Mouse (Mus musculus): ENCODE data around the gene Chml. TPM values are rescaled to one million over a fixed set of nuclear protein-coding genes. Genes with fewer than 3 reads are reported as not detected.

Chml gene
- polyA plus RNA-seq, 1 experiment from 2014 or later: 6.5 TPM

GRCm38 (mm10) chr1:175643496-175644265, 49.0 kb downstream of the Chml start:
- Histone ChIP-seq H3K27ac (no peak overlapping the region), H3K4me3 (replicated peaks) (no peak overlapping the region), H3K4me1 (no peaks in the 10 kb centered on the region), H3K9me3 (no peaks in the 10 kb centered on the region), H3K4me2 (no peak overlapping the region), H3K36me3 (replicated peaks) (no peaks in the 10 kb centered on the region), H3K27me3 (no peaks in the 10 kb centered on the region), H3K9ac (no peak overlapping the region)
- WGBS: 83% methylated on average over 5 of the region's 5 CpGs
- no peak for ATAC-seq (ENCODE audit: low FRiP score)

- Histone ChIP-seq H3K4me1 (no peaks in the 10 kb centered on the region; the same call in 1 of the 2 replicates), H3K9me3 (no peaks in the 10 kb centered on the region), H3K4me3 (replicated peaks) (no peak overlapping the region), H3K27ac (no peak overlapping the region), H3K4me2 (no peak overlapping the region), H3K9ac (no peak overlapping the region), H3K36me3 (replicated peaks) (no peaks in the 10 kb centered on the region), H3K27me3 (no peaks in the 10 kb centered on the region)
- 87% methylated on average over 6 of the region's 6 CpGs for WGBS
- no peak for ATAC-seq (ENCODE audit: low FRiP score)
Observed at GRCm38 (mm10) chr1:175640435-175641150, 52.1 kb downstream of the Chml start.

- Histone ChIP-seq H3K36me3 (replicated peaks) (no peaks in the 10 kb centered on the region), H3K27ac (no peak overlapping the region), H3K9ac (no peak overlapping the region), H3K9me3 (no peaks in the 10 kb centered on the region), H3K4me3 (replicated peaks) (no peak overlapping the region), H3K4me1 (no peaks in the 10 kb centered on the region; the same call in 1 of the 2 replicates), H3K27me3 (no peaks in the 10 kb centered on the region), H3K4me2 (no peak overlapping the region)
- 82% methylated on average over 7 of the region's 7 CpGs for WGBS
- no peak for ATAC-seq (ENCODE audit: low FRiP score)
Observed at GRCm38 (mm10) chr1:175639072-175639471, 53.6 kb downstream of the Chml start.

GRCm38 (mm10) chr1:175637677-175638076, 55.0 kb downstream of the Chml start:
- H3K27ac ChIP-seq: no peak overlapping the region

GRCm38 (mm10) chr1:175632470-175632869, 60.2 kb downstream of the Chml start:
- H3K27me3 ChIP-seq: no peaks in the 10 kb centered on the region
- H3K9me3 ChIP-seq: no peaks in the 10 kb centered on the region
- no peak for ATAC-seq (ENCODE audit: low FRiP score)
- no peak overlapping the region for H3K4me3 ChIP-seq (replicated peaks)
- no peak overlapping the region for H3K9ac ChIP-seq
- WGBS: 97% methylated on average over 14 of the region's 14 CpGs
- no peak overlapping the region for H3K27ac ChIP-seq
- H3K36me3 ChIP-seq (replicated peaks): no peaks in the 10 kb centered on the region
- no peaks in the 10 kb centered on the region; the same call in 1 of the 2 replicates for H3K4me1 ChIP-seq
- no peak overlapping the region for H3K4me2 ChIP-seq

More at GRCm38 (mm10) chr1:175637677-175638076, 55.0 kb downstream of the Chml start:
- H3K4me2 ChIP-seq: no peak overlapping the region
- H3K27me3 ChIP-seq: no peaks in the 10 kb centered on the region
- no peaks in the 10 kb centered on the region; the same call in 1 of the 2 replicates for H3K4me1 ChIP-seq
- H3K4me3 ChIP-seq (replicated peaks): no peak overlapping the region
- ATAC-seq (ENCODE audit: low FRiP score): no peak
- H3K9ac ChIP-seq: no peak overlapping the region
- no peaks in the 10 kb centered on the region for H3K36me3 ChIP-seq (replicated peaks)
- WGBS: 82% methylated on average over 7 of the region's 7 CpGs
- no peaks in the 10 kb centered on the region for H3K9me3 ChIP-seq

Other genes starting within 250 kb of the Chml start
- 6.6 and 7.2 TPM in 2 replicates for gene Rgs7, start 200.4 kb downstream of the Chml start, polyA plus RNA-seq (2016; fragmentation: Nextera tagmentation; extraction: Ambion mirVana)
- gene Kmo, start 72.5 kb downstream of the Chml start, polyA plus RNA-seq (2016; fragmentation: Nextera tagmentation; extraction: Ambion mirVana): 0.09 TPM in 1 of 2 replicates, not detected in the other
- 77.1 and 79.8 TPM in 2 replicates for gene Fh1, start 67.3 kb downstream of the Chml start, polyA plus RNA-seq (2016; fragmentation: Nextera tagmentation; extraction: Ambion mirVana)
- 7.7 and 8.5 TPM in 2 replicates for gene Opn3, start 125 bp downstream of the Chml start, polyA plus RNA-seq (2016; fragmentation: Nextera tagmentation; extraction: Ambion mirVana)
- gene Wdr64, start 5.7 kb upstream of the Chml start, polyA plus RNA-seq (2016; fragmentation: Nextera tagmentation; extraction: Ambion mirVana): not detected in 2 replicates
- 107 and 113 TPM in 2 replicates for gene Exo1, start 187.7 kb upstream of the Chml start, polyA plus RNA-seq (2016; fragmentation: Nextera tagmentation; extraction: Ambion mirVana)
- 0.10 and 0.51 TPM in 2 replicates for gene Gm38100, start 227.4 kb upstream of the Chml start, polyA plus RNA-seq (2016; fragmentation: Nextera tagmentation; extraction: Ambion mirVana)

All from forebrain, embryonic 12.5 days (tissue).